Mouse (Mus musculus) cerebellum, postnatal 14 days (tissue): ENCODE data around the gene Madd.

Source experiments
- DNase-seq, 2 experiments: peaks; one replicate each; pipeline ENCODE4 v3.0.0; 2021; ENCODE audit warnings: mixed read lengths in 2 of 2

The Madd gene

DNA sequence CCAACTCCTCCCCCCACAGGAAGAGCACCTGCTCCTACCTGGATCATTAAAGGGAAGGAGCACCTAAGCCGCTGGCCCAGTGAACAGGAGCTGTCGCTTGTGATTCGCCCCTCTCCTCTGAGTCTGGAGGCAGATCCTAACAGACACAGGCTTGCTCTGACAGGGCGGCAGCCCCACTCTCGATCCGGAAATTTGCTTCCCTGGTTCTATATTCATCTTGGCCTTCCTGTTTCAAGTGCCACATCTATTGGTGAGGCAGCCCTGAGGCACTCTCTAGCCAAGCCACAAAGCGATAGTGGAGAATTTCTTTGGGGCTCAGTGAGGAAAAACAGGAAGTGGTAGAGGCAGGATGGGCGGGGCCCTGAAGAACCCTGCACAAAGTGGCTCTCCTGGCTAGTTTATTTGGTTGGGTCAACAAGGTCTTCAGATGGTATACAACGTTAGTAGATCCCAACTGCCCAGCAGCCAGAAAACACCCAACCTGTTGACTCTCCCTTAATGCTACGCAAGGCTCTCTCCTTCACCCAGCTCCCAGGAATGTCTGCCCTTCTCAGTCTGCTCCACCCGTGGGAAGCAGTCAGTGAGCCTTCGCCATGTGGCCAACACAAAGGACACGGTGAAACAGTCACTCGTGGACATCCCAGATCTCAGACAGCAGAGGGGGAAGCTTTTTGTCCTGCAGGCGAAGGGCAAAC is at the start of gene Madd:
Gene Madd, minus strand, starts transcription at position 127 of the 695 bp plus-strand sequence.
- DNase-seq = peak in 1 of 2 experiments; percentile 42

DNA sequence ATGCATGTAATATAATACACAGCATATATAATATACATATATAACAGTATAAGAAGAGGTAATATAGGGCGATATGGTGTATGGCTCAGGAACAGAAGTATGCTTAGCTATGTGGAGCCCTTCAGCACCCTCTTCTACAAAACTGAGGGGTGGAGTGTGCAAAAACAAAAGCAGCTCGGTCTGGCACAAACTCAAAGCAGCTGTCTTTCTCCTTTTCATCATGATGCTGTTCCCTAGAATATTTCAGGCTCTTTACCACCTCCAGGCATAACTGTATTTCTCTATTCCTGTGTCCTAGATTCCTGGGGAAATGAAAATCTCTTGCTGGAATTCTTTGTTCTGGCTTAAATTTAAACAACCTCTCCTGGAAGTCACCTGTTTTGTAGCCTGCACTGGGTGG is 46.1 kb upstream of the Madd start:
- DNase-seq = no peak

DNA sequence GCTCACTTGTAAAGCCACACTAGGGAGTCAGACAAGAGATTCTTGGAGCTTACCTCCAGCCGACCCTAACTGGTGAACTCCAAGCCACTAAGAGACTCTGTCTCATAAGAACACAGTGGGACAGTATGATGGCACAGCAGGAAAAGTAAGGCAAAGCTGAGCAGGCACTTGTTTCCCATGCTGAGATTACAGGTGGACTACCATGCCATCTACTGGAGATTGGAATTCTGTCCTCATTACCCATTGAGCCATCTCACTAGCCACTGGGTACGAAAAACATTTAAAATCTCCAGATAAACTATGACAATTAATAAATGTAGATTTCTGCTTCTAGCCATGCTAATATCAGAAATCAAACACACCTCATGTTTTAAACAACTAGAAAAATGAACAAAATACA is 40.0 kb upstream of the Madd start:
- DNase-seq = peak; percentile 14 to 32

- no peak for DNase-seq
Observed at GRCm38 (mm10) chr2:91220501-91220900, 36.9 kb upstream of the Madd start.

GRCm38 (mm10) chr2:91217032-91217431 is 33.4 kb upstream of the Madd start:
- peak; percentile 63 to 73 for DNase-seq

- no peak for DNase-seq
Observed at GRCm38 (mm10) chr2:91213311-91213710, 29.7 kb upstream of the Madd start.

GRCm38 (mm10) chr2:91206254-91206775 is 22.7 kb upstream of the Madd start:
- no peak for DNase-seq

GRCm38 (mm10) chr2:91202972-91203656 is 19.5 kb upstream of the Madd start:
- DNase-seq = no peak

DNA sequence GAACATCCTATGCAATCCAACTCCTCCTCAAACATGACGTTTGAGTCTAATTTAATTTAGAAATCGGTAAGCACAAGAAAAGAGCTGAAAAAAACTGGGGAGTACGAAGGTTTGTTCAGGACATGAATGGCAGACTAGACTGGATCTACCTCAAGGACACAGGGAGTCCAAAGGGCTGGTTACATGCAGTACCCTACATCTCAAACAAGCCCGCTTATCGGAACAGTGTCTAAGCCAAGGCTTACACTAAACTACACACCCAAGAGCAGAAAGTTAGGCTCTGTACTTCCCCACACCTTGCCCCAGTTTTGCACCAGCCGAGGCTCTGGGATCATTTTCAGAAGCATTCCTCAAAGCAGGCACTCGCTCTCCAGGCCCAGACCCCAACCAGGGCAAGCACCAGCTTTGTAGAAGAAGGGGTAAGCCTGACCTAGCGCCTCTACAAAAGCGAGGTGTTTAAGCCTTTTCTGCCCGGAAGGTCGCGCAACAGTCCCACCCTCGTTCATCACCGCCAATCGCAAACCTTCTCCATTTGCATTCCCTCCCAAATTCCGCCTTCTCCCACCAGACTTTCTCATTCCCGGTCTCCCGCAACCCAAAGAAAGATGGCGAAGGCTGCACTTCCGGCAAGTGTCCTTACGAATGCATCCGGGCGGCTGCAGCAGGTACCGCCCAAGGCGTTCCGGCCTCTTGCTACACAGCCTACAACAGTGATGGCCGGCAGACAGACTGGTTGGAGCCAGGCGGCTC is 18.8 kb upstream of the Madd start, which contains the start of the genes Nr1h3 and Acp2:
Gene Nr1h3, minus strand, starts transcription at position 613 of the 750 bp plus-strand sequence.
Gene Acp2, plus strand, starts transcription at position 664 of the 750 bp plus-strand sequence.
- DNase-seq = peak; percentile 96 to 98

GRCm38 (mm10) chr2:91198888-91199287 is 15.3 kb upstream of the Madd start:
- DNase-seq = no peak

DNA sequence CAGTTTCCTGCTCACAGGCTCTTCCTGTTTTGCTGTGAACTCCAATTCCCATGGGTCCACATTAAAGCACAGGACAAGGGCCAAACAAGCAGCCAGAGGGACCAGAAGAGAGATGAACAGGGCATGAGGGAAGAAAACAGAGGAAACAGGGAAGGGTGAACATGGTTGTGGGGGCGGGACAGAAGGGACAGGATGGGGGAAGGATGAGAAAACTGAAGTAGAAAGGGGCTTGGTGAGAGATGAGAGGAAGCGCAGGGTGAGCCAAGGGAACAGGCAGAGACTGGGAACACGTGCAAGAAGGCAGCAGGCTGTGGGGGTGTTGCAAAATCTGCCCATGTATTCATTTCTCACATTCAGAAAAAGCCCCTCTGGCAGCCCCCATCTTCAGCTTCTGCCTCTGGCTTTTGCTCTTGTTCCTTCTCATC is 13.0 kb upstream of the Madd start:
- DNase-seq = no peak

DNA sequence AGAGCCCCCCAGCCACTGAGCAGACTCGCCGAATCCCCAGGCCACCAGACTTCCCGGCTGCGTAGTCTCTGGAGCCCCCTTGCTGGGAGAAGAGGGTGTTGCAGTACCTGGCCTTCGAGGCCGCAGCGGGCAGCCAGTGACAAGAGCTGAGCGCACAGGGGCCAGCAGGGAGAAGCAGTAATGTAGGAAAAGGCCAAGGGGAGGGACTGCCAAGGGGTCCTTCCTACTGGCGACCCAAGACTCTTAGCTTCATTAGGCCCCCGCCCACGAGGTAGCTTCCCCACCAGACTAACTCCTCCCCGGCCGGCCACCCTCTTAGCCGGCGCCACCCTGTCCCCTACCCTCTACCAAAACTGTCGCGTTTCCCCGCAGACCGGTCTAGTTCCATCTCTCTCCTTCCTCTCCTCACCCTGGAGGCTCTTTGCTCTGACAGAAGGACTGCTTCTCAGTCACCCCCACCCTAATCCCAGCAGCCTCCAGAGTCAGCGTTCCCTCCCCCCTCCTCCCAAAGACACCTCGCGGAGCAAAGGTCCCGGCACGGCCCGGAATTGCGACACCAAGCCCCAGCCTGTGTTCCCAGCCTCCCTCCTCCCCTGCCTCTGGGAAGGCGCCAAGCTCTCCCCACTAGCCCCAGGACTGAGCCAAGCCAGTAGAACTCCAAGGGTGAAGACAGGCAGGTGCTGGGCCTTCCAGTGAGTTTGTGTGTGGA is 11.1 kb upstream of the Madd start:
- DNase-seq = peak; percentile 49 to 62

- no peak for DNase-seq
Observed at GRCm38 (mm10) chr2:91190501-91190900, 6.9 kb upstream of the Madd start.

GRCm38 (mm10) chr2:91187431-91187830 is 3.8 kb upstream of the Madd start:
- no peak for DNase-seq

GRCm38 (mm10) chr2:91186208-91186607 is 2.6 kb upstream of the Madd start:
- DNase-seq = no peak

DNA sequence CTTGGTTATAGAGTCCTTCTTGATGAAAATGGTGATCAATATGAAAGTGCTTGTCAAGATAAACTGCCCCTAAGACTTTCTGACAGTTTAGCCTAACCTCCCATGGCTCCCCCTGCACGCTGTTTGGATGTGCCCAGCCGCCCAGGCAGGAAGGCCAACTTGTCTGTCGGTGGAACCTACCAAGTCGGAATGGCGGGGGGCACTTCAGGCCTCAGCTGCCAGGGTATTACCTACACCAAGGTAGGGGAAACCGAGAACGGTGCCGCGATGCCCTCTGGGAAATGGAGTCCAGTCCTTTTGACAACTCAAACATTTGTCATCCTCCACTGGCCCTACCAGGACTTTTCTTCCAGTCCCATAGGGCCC is 506 bp downstream of the Madd start:
- DNase-seq = peak; percentile 99

GRCm38 (mm10) chr2:91182405-91183147 is 1.1 kb downstream of the Madd start:
- DNase-seq = peak; percentile 95 to 96

DNA sequence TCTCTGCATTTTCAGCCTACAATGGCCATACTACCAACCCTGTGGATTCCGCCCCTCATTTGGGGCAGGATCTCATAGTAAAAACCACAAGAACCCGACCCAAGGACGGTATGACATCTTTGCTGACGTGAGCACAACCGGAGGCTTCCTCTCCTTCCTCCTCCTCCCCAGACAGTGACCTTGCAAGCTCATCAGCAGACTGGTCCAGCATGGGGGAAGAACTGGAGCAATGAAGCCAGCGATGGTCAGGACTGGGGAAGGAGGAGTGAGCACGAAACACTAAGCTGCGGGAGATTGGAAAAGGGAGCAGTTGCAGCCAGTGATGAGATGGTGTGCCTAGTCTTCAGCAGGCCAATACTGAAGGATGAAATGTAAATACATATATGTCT is 1.6 kb downstream of the Madd start:
- peak; percentile 63 to 68 for DNase-seq

- DNase-seq = peak; percentile 67 to 74
Observed at GRCm38 (mm10) chr2:91180706-91181105, 2.9 kb downstream of the Madd start.

DNA sequence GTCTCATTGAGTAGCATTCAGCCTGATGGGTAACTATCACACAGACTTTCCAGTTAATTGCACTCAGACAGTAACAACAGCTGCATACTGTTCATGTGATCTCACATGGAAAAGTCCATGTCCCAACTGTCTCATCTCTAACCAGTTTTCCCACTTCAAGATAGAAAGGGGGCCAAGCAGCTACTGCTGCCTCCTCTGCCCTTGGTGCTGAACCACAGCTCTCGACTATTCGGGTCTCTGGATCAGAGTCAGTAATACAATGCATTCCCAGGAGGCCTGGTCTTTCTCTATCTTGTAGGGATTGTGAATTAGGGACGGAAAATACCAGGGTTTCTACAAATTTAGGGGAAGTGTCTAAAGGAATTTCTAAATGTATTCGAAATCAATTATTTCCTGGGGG is 3.8 kb downstream of the Madd start:
- DNase-seq = no peak

GRCm38 (mm10) chr2:91176234-91176633 is 7.4 kb downstream of the Madd start:
- DNase-seq = no peak

- DNase-seq = no peak
Observed at GRCm38 (mm10) chr2:91175490-91175889, 8.1 kb downstream of the Madd start.
